Mouse (Mus musculus): Measurements from ENCODE around the gene Rsc1a1. TPM values are rescaled to one million over a fixed set of nuclear protein-coding genes. Genes with fewer than 3 reads are reported as not detected.

Rsc1a1 gene
- total RNA-seq, 1 experiment: 13.3 TPM

GRCm38 (mm10) chr4:141641353-141641771, 44.0 kb downstream of the Rsc1a1 start:
- Histone ChIP-seq H3K36me3 (ENCODE audit: control insufficient read depth, insufficient read depth, low read length, poor library complexity, severe bottlenecking) (no peaks in the 10 kb centered on the region; the same call in 1 of the 2 replicates), H3K27ac (ENCODE audit: insufficient read depth, low read depth, low read length, poor library complexity, severe bottlenecking) (no peak overlapping the region), H3K4me1 (ENCODE audit: control insufficient read depth in 2 of 2, insufficient read depth in 2 of 2, low read length in 2 of 2, poor library complexity in 1 of 2) (peaks cover 0 to 9% of the 10 kb centered on the region in 2 experiments; a peak in 1 of 4 replicates), H3K4me3 (ENCODE audit: insufficient read depth in 1 of 2, low read depth in 1 of 2, low read length in 2 of 2, poor library complexity in 1 of 2, severe bottlenecking in 1 of 2) (no peak overlapping the region), H3K9ac (ENCODE audit: insufficient read depth, low read depth, low read length, poor library complexity, severe bottlenecking) (no peak overlapping the region), H3K9me3 (ENCODE audit: control insufficient read depth, insufficient read depth, low read depth, low read length) (no peaks in the 10 kb centered on the region)
- no peak for DNase-seq (ENCODE audit: low read depth, low spot score)
- TF ChIP-seq CHD2 (IDR thresholded peaks at IDR 0.05; ENCODE audit: low read depth, low read length) (no peak), MAFK (IDR thresholded peaks at IDR 0.05; ENCODE audit: insufficient read depth, low read depth, low read length) (no peak), ZNF384 (IDR thresholded peaks at IDR 0.05; ENCODE audit: low read depth, low read length) (no peak), HCFC1 (IDR thresholded peaks at IDR 0.05; ENCODE audit: borderline replicate concordance, insufficient read depth, low read length) (no peak), ZC3H11A (IDR thresholded peaks at IDR 0.05; ENCODE audit: borderline replicate concordance, low read depth, low read length) (no peak)
- in situ Hi-C loops (cut with MboI; ENCODE audit: low sequenced_read_pairs in 2 of 2, unreplicated experiment in 2 of 2): no loop called here

DNA sequence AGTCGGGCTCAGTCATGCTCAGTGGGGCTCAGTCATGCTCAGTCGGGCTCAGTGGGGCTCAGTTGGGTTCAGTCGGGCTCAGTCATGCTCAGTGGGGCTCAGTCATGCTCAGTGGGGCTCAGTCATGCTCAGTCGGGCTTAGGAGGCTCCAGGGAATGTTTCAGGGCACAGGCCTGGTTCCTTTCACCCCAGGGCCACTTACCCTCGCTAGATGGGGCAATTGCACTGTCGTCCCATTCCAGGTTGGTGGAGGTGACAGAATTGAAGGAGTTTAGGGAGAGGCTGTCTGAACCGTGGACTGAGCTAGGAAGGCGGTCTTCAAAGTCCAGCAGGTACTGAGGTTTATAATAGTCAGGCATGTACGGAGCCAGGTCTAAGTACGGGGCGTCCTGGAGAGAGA, 45.9 kb downstream of the Rsc1a1 start:
- in situ Hi-C loops (cut with MboI; ENCODE audit: low sequenced_read_pairs in 2 of 2, unreplicated experiment in 2 of 2): no loop called here
- Histone ChIP-seq H3K4me3 (ENCODE audit: insufficient read depth in 1 of 2, low read depth in 1 of 2, low read length in 2 of 2, poor library complexity in 1 of 2, severe bottlenecking in 1 of 2) (no peak overlapping the region), H3K27ac (ENCODE audit: insufficient read depth, low read depth, low read length, poor library complexity, severe bottlenecking) (no peak overlapping the region), H3K9ac (ENCODE audit: insufficient read depth, low read depth, low read length, poor library complexity, severe bottlenecking) (no peak overlapping the region), H3K36me3 (ENCODE audit: control insufficient read depth, insufficient read depth, low read length, poor library complexity, severe bottlenecking) (no peaks in the 10 kb centered on the region; the same call in 1 of the 2 replicates), H3K9me3 (ENCODE audit: control insufficient read depth, insufficient read depth, low read depth, low read length) (no peaks in the 10 kb centered on the region), H3K4me1 (ENCODE audit: control insufficient read depth in 2 of 2, insufficient read depth in 2 of 2, low read length in 2 of 2, poor library complexity in 1 of 2) (peaks cover 0 to 9% of the 10 kb centered on the region in 2 experiments; a peak in 1 of 4 replicates)
- no peak for TF ChIP-seq CHD2 (IDR thresholded peaks at IDR 0.05; ENCODE audit: low read depth, low read length)
- TF ChIP-seq ZC3H11A (IDR thresholded peaks at IDR 0.05; ENCODE audit: borderline replicate concordance, low read depth, low read length): no peak
- no peak for TF ChIP-seq ZNF384 (IDR thresholded peaks at IDR 0.05; ENCODE audit: low read depth, low read length)
- 0 out of 2 replicates have a peak, but pooled peaks have one; percentile 5 for TF ChIP-seq HCFC1 (IDR thresholded peaks at IDR 0.05; ENCODE audit: borderline replicate concordance, insufficient read depth, low read length)
- no peak for TF ChIP-seq MAFK (IDR thresholded peaks at IDR 0.05; ENCODE audit: insufficient read depth, low read depth, low read length)
- DNase-seq (ENCODE audit: low read depth, low spot score): no peak

- no peaks in the 10 kb centered on the region for H3K9me3 ChIP-seq (ENCODE audit: control insufficient read depth, insufficient read depth, low read depth, low read length)
- no peak for TF ChIP-seq ZNF384 (IDR thresholded peaks at IDR 0.05; ENCODE audit: low read depth, low read length)
- peaks cover 0 to 5% of the 10 kb centered on the region in 2 experiments; a peak in 1 of 4 replicates for H3K4me1 ChIP-seq (ENCODE audit: control insufficient read depth in 2 of 2, insufficient read depth in 2 of 2, low read length in 2 of 2, poor library complexity in 1 of 2)
- no peak for DNase-seq (ENCODE audit: low read depth, low spot score)
- H3K9ac ChIP-seq (ENCODE audit: insufficient read depth, low read depth, low read length, poor library complexity, severe bottlenecking): no peak overlapping the region
- peaks cover 2% of the 10 kb centered on the region; the same call in 1 of the 2 replicates for H3K36me3 ChIP-seq (ENCODE audit: control insufficient read depth, insufficient read depth, low read length, poor library complexity, severe bottlenecking)
- no peak overlapping the region for H3K4me3 ChIP-seq (ENCODE audit: insufficient read depth in 1 of 2, low read depth in 1 of 2, low read length in 2 of 2, poor library complexity in 1 of 2, severe bottlenecking in 1 of 2)
- in situ Hi-C loops (cut with MboI; ENCODE audit: low sequenced_read_pairs in 2 of 2, unreplicated experiment in 2 of 2): no loop called here
- no peak overlapping the region for H3K27ac ChIP-seq (ENCODE audit: insufficient read depth, low read depth, low read length, poor library complexity, severe bottlenecking)
These were observed 48.7 kb downstream of the Rsc1a1 start for GRCm38 (mm10) chr4:141636693-141637092.

DNA sequence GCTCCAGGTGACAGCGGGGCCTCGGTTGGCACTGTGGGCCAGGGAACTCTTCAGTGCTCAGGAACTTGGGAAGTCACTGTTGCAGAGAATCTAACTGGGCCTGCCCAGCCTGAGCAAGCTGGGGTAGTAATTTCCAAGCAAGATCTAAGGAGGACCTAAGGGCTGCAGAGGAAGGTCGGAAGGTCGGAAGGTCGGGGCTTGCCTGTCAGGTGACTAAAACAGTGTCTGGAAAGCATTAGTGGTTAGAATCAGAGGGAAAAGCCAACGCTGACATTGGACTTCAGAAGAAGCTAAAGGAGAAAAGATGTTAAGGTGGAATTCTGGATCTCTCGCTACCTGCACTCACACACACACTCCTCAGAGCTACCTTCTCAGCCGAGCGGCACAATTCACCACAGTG, 49.4 kb downstream of the Rsc1a1 start:
- Histone ChIP-seq H3K9me3 (ENCODE audit: control insufficient read depth, insufficient read depth, low read depth, low read length) (no peaks in the 10 kb centered on the region), H3K4me1 (ENCODE audit: control insufficient read depth in 2 of 2, insufficient read depth in 2 of 2, low read length in 2 of 2, poor library complexity in 1 of 2) (peaks cover 0 to 3% of the 10 kb centered on the region in 2 experiments; a peak in 1 of 4 replicates), H3K9ac (ENCODE audit: insufficient read depth, low read depth, low read length, poor library complexity, severe bottlenecking) (no peak overlapping the region), H3K36me3 (ENCODE audit: control insufficient read depth, insufficient read depth, low read length, poor library complexity, severe bottlenecking) (peaks cover 2% of the 10 kb centered on the region; the same call in 1 of the 2 replicates), H3K4me3 (ENCODE audit: insufficient read depth in 1 of 2, low read depth in 1 of 2, low read length in 2 of 2, poor library complexity in 1 of 2, severe bottlenecking in 1 of 2) (no peak overlapping the region), H3K27ac (ENCODE audit: insufficient read depth, low read depth, low read length, poor library complexity, severe bottlenecking) (no peak overlapping the region)
- in situ Hi-C loops (cut with MboI; ENCODE audit: low sequenced_read_pairs in 2 of 2, unreplicated experiment in 2 of 2): no loop called here
- no peak for DNase-seq (ENCODE audit: low read depth, low spot score)
- TF ChIP-seq CHD2 (IDR thresholded peaks at IDR 0.05; ENCODE audit: low read depth, low read length): no peak
- no peak for TF ChIP-seq ZC3H11A (IDR thresholded peaks at IDR 0.05; ENCODE audit: borderline replicate concordance, low read depth, low read length)
- TF ChIP-seq MAFK (IDR thresholded peaks at IDR 0.05; ENCODE audit: insufficient read depth, low read depth, low read length): no peak
- TF ChIP-seq HCFC1 (IDR thresholded peaks at IDR 0.05; ENCODE audit: borderline replicate concordance, insufficient read depth, low read length): no peak
- TF ChIP-seq ZNF384 (IDR thresholded peaks at IDR 0.05; ENCODE audit: low read depth, low read length): no peak

Other genes starting within 250 kb of the Rsc1a1 start
- gene Srarp, start 249.5 kb downstream of the Rsc1a1 start, total RNA-seq (2012; rRNA removed): not detected in 2 replicates
- 30.1 and 37.3 TPM in 2 replicates for gene Zbtb17, start 240.9 kb downstream of the Rsc1a1 start, total RNA-seq (2012; rRNA removed)
- 51.5 and 58.6 TPM in 2 replicates for gene Spen, start 147.0 kb downstream of the Rsc1a1 start, total RNA-seq (2012; rRNA removed)
- gene Fblim1, start 79.5 kb downstream of the Rsc1a1 start, total RNA-seq (2012; rRNA removed): 71.3 and 112 TPM in 2 replicates
- gene Tmem82, start 67.0 kb downstream of the Rsc1a1 start, total RNA-seq (2012; rRNA removed): 3.9 and 10.1 TPM in 2 replicates
- 0.76 and 0.79 TPM in 2 replicates for gene Slc25a34, start 61.8 kb downstream of the Rsc1a1 start, total RNA-seq (2012; rRNA removed)
- gene Plekhm2, start 20.7 kb downstream of the Rsc1a1 start, total RNA-seq (2012; rRNA removed): 6.2 and 6.8 TPM in 2 replicates
- gene Ddi2, start 37.8 kb upstream of the Rsc1a1 start, total RNA-seq (2012; rRNA removed): 42.0 and 48.5 TPM in 2 replicates
- gene Agmat, start 61.1 kb upstream of the Rsc1a1 start, total RNA-seq (2012; rRNA removed): 0.62 and 1.3 TPM in 2 replicates
- 12.1 and 19.3 TPM in 2 replicates for gene Dnajc16, start 105.3 kb upstream of the Rsc1a1 start, total RNA-seq (2012; rRNA removed)
- gene Casp9, start 108.0 kb upstream of the Rsc1a1 start, total RNA-seq (2012; rRNA removed): 5.5 and 6.1 TPM in 2 replicates
- 7.3 and 8.2 TPM in 2 replicates for gene Cela2a, start 140.6 kb upstream of the Rsc1a1 start, total RNA-seq (2012; rRNA removed)
- gene Ctrc, start 160.8 kb upstream of the Rsc1a1 start, total RNA-seq (2012; rRNA removed): not detected in 2 replicates
- gene Efhd2, start 189.3 kb upstream of the Rsc1a1 start, total RNA-seq (2012; rRNA removed): 6.2 and 9.2 TPM in 2 replicates